Mouse (Mus musculus) heart, embryonic 13.5 days (tissue): ENCODE results near the gene Prkd1. TPM values are rescaled to one million over a fixed set of nuclear protein-coding genes. Genes with fewer than 3 reads are reported as not detected.

Experiments
- ATAC-seq: fragments of 200-750 bp; cut with Nextera tagmentation; 2 replicates; pipeline ENCODE4 v1.8.0; 2017; ENCODE audit warnings: moderate TSS enrichment; ENCODE audit not compliant: insufficient number of reproducible peaks, low FRiP score, low TSS enrichment; ENCODE audit errors: extremely low read depth
- H3K27ac ChIP-seq: fragments of 300-500 bp; sonication (generic); replicated peaks from 2 replicates; pipeline ENCODE4 v1.5.1; 2015; ENCODE audit warnings: moderate library complexity, mild to moderate bottlenecking, inconsistent platforms
- H3K27me3 ChIP-seq: fragments of 300-500 bp; sonication (generic); replicated peaks from 2 replicates; pipeline ENCODE4 v1.6.1; 2015; ENCODE audit warnings: mild to moderate bottlenecking, inconsistent platforms
- H3K36me3 ChIP-seq: fragments of 300-500 bp; sonication (generic); 2 replicates; pipeline ENCODE4 v1.6.1; 2015; ENCODE audit warnings: mild to moderate bottlenecking, inconsistent platforms
- H3K4me1 ChIP-seq: fragments of 300-500 bp; sonication (generic); 2 replicates; pipeline ENCODE4 v1.6.1; 2015; ENCODE audit warnings: inconsistent platforms
- H3K4me2 ChIP-seq: fragments of 300-500 bp; sonication (generic); 2 replicates; pipeline ENCODE4 v1.6.1; 2015; ENCODE audit warnings: inconsistent platforms, mild to moderate bottlenecking, moderate library complexity
- H3K4me3 ChIP-seq: fragments of 300-500 bp; sonication (generic); 2 replicates; pipeline ENCODE4 v1.5.1; 2015; ENCODE audit warnings: moderate library complexity, mild to moderate bottlenecking, inconsistent platforms
- H3K9ac ChIP-seq: fragments of 300-500 bp; sonication (generic); 2 replicates; pipeline ENCODE4 v1.6.1; 2015; ENCODE audit warnings: inconsistent platforms, mild to moderate bottlenecking, moderate library complexity
- H3K9me3 ChIP-seq: fragments of 300-500 bp; sonication (generic); 2 replicates; pipeline ENCODE4 v1.6.1; 2016; ENCODE audit warnings: inconsistent platforms
- WGBS: fragments of 180-500 bp; shearing (Covaris S2); methylation state at CpG from one replicate; pipeline ENCODE4 v1.1.7; 2015; ENCODE audit warnings: mixed read lengths; 5-methylcytosine and 5-hydroxymethylcytosine counted together
- polyA plus RNA-seq: library from polyadenylated mRNA; unstranded; fragments of >200 nt; fragmentation: Nextera tagmentation; extraction: Ambion mirVana; gene quantifications from 2 replicates; pipeline ENCODE4 v1.2.1, GENCODE M21; 2015

Gene Prkd1
- polyA plus RNA-seq, 1 experiment from 2014 or later = 4.3 TPM

- no peaks in the 10 kb centered on the region for H3K9me3 ChIP-seq
- H3K27ac ChIP-seq = no peak overlapping the region
- H3K4me1 ChIP-seq = peaks cover 13% of the 10 kb centered on the region
- H3K9ac ChIP-seq = no peak overlapping the region
- 46% methylated on average over 3 of the region's 3 CpGs for WGBS
- no peak overlapping the region for H3K4me2 ChIP-seq
- no peaks in the 10 kb centered on the region for H3K27me3 ChIP-seq
- no peak for ATAC-seq
- H3K4me3 ChIP-seq = no peak overlapping the region
- no peaks in the 10 kb centered on the region for H3K36me3 ChIP-seq
These were observed 94.7 kb downstream of the Prkd1 start for GRCm38 (mm10) chr12:50554214-50554613.

- H3K27ac ChIP-seq = no peak overlapping the region
- 70% methylated on average over 8 of the region's 8 CpGs for WGBS
- H3K9me3 ChIP-seq = no peaks in the 10 kb centered on the region
- no peak overlapping the region for H3K9ac ChIP-seq
- peaks cover 29% of the 10 kb centered on the region for H3K4me1 ChIP-seq
- H3K4me3 ChIP-seq = no peak overlapping the region
- H3K36me3 ChIP-seq = no peaks in the 10 kb centered on the region
- H3K4me2 ChIP-seq = no peak overlapping the region
- ATAC-seq = no peak
- no peaks in the 10 kb centered on the region for H3K27me3 ChIP-seq
These were observed 98.9 kb downstream of the Prkd1 start for GRCm38 (mm10) chr12:50549860-50550555.

- Histone ChIP-seq H3K9ac (no peak overlapping the region), H3K27me3 (no peaks in the 10 kb centered on the region), H3K4me1 (peaks cover 39% of the 10 kb centered on the region), H3K4me3 (no peak overlapping the region), H3K9me3 (no peaks in the 10 kb centered on the region), H3K4me2 (no peak overlapping the region), H3K27ac (no peak overlapping the region), H3K36me3 (no peaks in the 10 kb centered on the region)
- no peak for ATAC-seq
- WGBS = 75% methylated on average over 5 of the region's 5 CpGs
These were observed 102.5 kb downstream of the Prkd1 start for GRCm38 (mm10) chr12:50546394-50546793.

- no peaks in the 10 kb centered on the region for H3K36me3 ChIP-seq
- no peak overlapping the region for H3K4me3 ChIP-seq
- ATAC-seq = no peak
- H3K4me1 ChIP-seq = peaks cover 39% of the 10 kb centered on the region
- 55% methylated on average over 5 of the region's 5 CpGs for WGBS
- no peaks in the 10 kb centered on the region for H3K27me3 ChIP-seq
- H3K4me2 ChIP-seq = no peak overlapping the region
- H3K9ac ChIP-seq = no peak overlapping the region
- H3K27ac ChIP-seq = peak overlapping the region; percentile 60
- no peaks in the 10 kb centered on the region for H3K9me3 ChIP-seq
These were observed 103.3 kb downstream of the Prkd1 start for GRCm38 (mm10) chr12:50545610-50545919.

GRCm38 (mm10) chr12:50544855-50545609, 103.9 kb downstream of the Prkd1 start:
- Histone ChIP-seq H3K4me3 (no peak overlapping the region), H3K9me3 (no peaks in the 10 kb centered on the region), H3K9ac (no peak overlapping the region; the same call in 1 of the 2 replicates), H3K27me3 (no peaks in the 10 kb centered on the region), H3K27ac (peak overlapping the region; percentile 60), H3K4me2 (no peak overlapping the region), H3K4me1 (peaks cover 39% of the 10 kb centered on the region), H3K36me3 (no peaks in the 10 kb centered on the region)
- WGBS = 34% methylated on average over 8 of the region's 8 CpGs
- no peak for ATAC-seq

- Histone ChIP-seq H3K27me3 (no peaks in the 10 kb centered on the region), H3K4me2 (no peak overlapping the region), H3K4me3 (no peak overlapping the region), H3K36me3 (no peaks in the 10 kb centered on the region), H3K27ac (no peak overlapping the region), H3K4me1 (peaks cover 22% of the 10 kb centered on the region), H3K9ac (no peak overlapping the region), H3K9me3 (no peaks in the 10 kb centered on the region)
- WGBS = 74% methylated on average over 5 of the region's 5 CpGs
- ATAC-seq = no peak
These were observed 108.1 kb downstream of the Prkd1 start for GRCm38 (mm10) chr12:50540793-50541192.

- WGBS = 86% methylated on average over 3 of the region's 3 CpGs
- no peak for ATAC-seq
- Histone ChIP-seq H3K27me3 (no peaks in the 10 kb centered on the region), H3K27ac (no peak overlapping the region), H3K9ac (no peak overlapping the region), H3K4me2 (no peak overlapping the region), H3K9me3 (no peaks in the 10 kb centered on the region), H3K36me3 (no peaks in the 10 kb centered on the region), H3K4me3 (no peak overlapping the region), H3K4me1 (0 out of 2 replicates have a peak, but pooled peaks cover 4% of the 10 kb centered on the region)
These were observed 110.5 kb downstream of the Prkd1 start for GRCm38 (mm10) chr12:50538296-50538965.

- Histone ChIP-seq H3K27me3 (no peaks in the 10 kb centered on the region), H3K4me1 (0 out of 2 replicates have a peak, but pooled peaks cover 4% of the 10 kb centered on the region), H3K9ac (no peak overlapping the region), H3K4me3 (no peak overlapping the region), H3K9me3 (no peaks in the 10 kb centered on the region), H3K36me3 (no peaks in the 10 kb centered on the region), H3K4me2 (no peak overlapping the region), H3K27ac (no peak overlapping the region)
- 70% methylated on average over 2 of the region's 2 CpGs for WGBS
- no peak for ATAC-seq
These were observed 111.1 kb downstream of the Prkd1 start for GRCm38 (mm10) chr12:50537761-50538160.

- Histone ChIP-seq H3K9me3 (no peaks in the 10 kb centered on the region), H3K9ac (no peak overlapping the region), H3K27me3 (no peaks in the 10 kb centered on the region), H3K27ac (no peak overlapping the region), H3K4me1 (0 out of 2 replicates have a peak, but pooled peaks cover 4% of the 10 kb centered on the region), H3K4me2 (no peak overlapping the region), H3K4me3 (no peak overlapping the region), H3K36me3 (no peaks in the 10 kb centered on the region)
- 51% methylated on average over 1 of the region's 1 CpGs for WGBS
- no peak for ATAC-seq
These were observed 111.9 kb downstream of the Prkd1 start for GRCm38 (mm10) chr12:50537006-50537405.

- Histone ChIP-seq H3K9me3 (no peaks in the 10 kb centered on the region), H3K36me3 (no peaks in the 10 kb centered on the region), H3K27me3 (no peaks in the 10 kb centered on the region), H3K4me3 (no peak overlapping the region), H3K4me1 (no peaks in the 10 kb centered on the region), H3K9ac (no peak overlapping the region), H3K4me2 (no peak overlapping the region), H3K27ac (no peak overlapping the region)
- no peak for ATAC-seq
- 79% methylated on average over 1 of the region's 1 CpGs for WGBS
These were observed 120.3 kb downstream of the Prkd1 start for GRCm38 (mm10) chr12:50528633-50529032.

GRCm38 (mm10) chr12:50524061-50524460, 124.8 kb downstream of the Prkd1 start:
- no peaks in the 10 kb centered on the region for H3K4me1 ChIP-seq
- no peak for ATAC-seq
- H3K27ac ChIP-seq = no peak overlapping the region
- H3K4me2 ChIP-seq = no peak overlapping the region
- H3K9me3 ChIP-seq = no peaks in the 10 kb centered on the region
- no peaks in the 10 kb centered on the region for H3K36me3 ChIP-seq
- 72% methylated on average over 2 of the region's 2 CpGs for WGBS
- no peak overlapping the region for H3K9ac ChIP-seq
- no peaks in the 10 kb centered on the region for H3K27me3 ChIP-seq
- H3K4me3 ChIP-seq = no peak overlapping the region
